Mouse (Mus musculus): ENCODE data around the gene Dpm3.

GRCm38 (mm10) chr3:89214681-89215411 is 44.3 kb upstream of the Dpm3 start, which contains the start of gene Thbs3:
- TF ChIP-seq CTCF (IDR thresholded peaks at IDR 0.05; ENCODE audit: low read depth) (no peak), EP300 (IDR thresholded peaks at IDR 0.05; ENCODE audit: low read depth) (no peak)

Measured in liver, postnatal 0 days (tissue).